Mouse (Mus musculus): ENCODE measurements around the gene Prdx2. TPM values are rescaled to one million over a fixed set of nuclear protein-coding genes. Genes with fewer than 3 reads are reported as not detected.

The Prdx2 gene
- 55.0 to 57.2 TPM (median 55.6 TPM) in 4 replicates for total RNA-seq (2023)

GRCm38 (mm10) chr8:84969241-84970134 lies at the start of gene Prdx2, which contains the start of the genes Gm49661 and Rnaseh2a:
Gene Prdx2 (plus strand): TSS chr8:84969587.
Gene Gm49661 (minus strand): TSS chr8:84969433.
Gene Rnaseh2a (minus strand): TSS chr8:84969767.

GRCm38 (mm10) chr8:84936962-84937546 lies 32.3 kb upstream of the Prdx2 start, which contains the start of gene Mast1:
Gene Mast1 (minus strand): TSS chr8:84937359.

GRCm38 (mm10) chr8:84946528-84947240 lies 22.7 kb upstream of the Prdx2 start, which contains the start of gene Rtbdn:
Gene Rtbdn (plus strand): TSS chr8:84946991.

GRCm38 (mm10) chr8:84978248-84978940 lies 9.0 kb downstream of the Prdx2 start, which contains the start of gene Junb:
Gene Junb (minus strand): TSS chr8:84978718.

GRCm38 (mm10) chr8:84990349-84990748 lies 21.0 kb downstream of the Prdx2 start, which contains the start of gene Hook2:
Gene Hook2 (plus strand): TSS chr8:84990603.

GRCm38 (mm10) chr8:85014431-85014830 lies 45.0 kb downstream of the Prdx2 start, which contains the start of gene Best2:
Gene Best2 (minus strand): TSS chr8:85014531.

Other genes starting within 250 kb of the Prdx2 start
- gene G430095P16Rik, start 246.6 kb upstream of the Prdx2 start, total RNA-seq (2023) = 0.85 TPM in 1 of 4 replicates, not detected in the others
- gene Nfix, start 169.2 kb upstream of the Prdx2 start, total RNA-seq (2023) = 0.97 to 3.7 TPM (median 2.8 TPM) in 4 replicates
- 1.4 to 2.6 TPM (median 2.4 TPM) in 4 replicates for gene Dand5, start 146.8 kb upstream of the Prdx2 start, total RNA-seq (2023)
- gene Gadd45gip1, start 138.1 kb upstream of the Prdx2 start, total RNA-seq (2023) = 10.7 to 13.2 TPM (median 12.1 TPM) in 4 replicates
- 53.8 to 68.0 TPM (median 60.0 TPM) in 4 replicates for gene Rad23a, start 128.9 kb upstream of the Prdx2 start, total RNA-seq (2023)
- 520 to 585 TPM (median 529 TPM) in 4 replicates for gene Calr, start 122.7 kb upstream of the Prdx2 start, total RNA-seq (2023)
- 60.9 to 68.8 TPM (median 65.9 TPM) in 4 replicates for gene Farsa, start 112.6 kb upstream of the Prdx2 start, total RNA-seq (2023)
- gene Syce2, start 97.5 kb upstream of the Prdx2 start, total RNA-seq (2023) = 5.7 to 9.3 TPM (median 8.5 TPM) in 4 replicates
- 19.0 to 33.9 TPM (median 24.8 TPM) in 4 replicates for gene Gcdh, start 75.7 kb upstream of the Prdx2 start, total RNA-seq (2023)
- gene Klf1, start 67.7 kb upstream of the Prdx2 start, total RNA-seq (2023) = 0.39 TPM in 1 of 4 replicates, not detected in the others
- gene Dnase2a, start 61.0 kb upstream of the Prdx2 start, total RNA-seq (2023) = 56.5 to 67.9 TPM (median 65.7 TPM) in 4 replicates
- 0.18 to 0.44 TPM (median 0.31 TPM) in 4 replicates for gene Mast1, start 32.2 kb upstream of the Prdx2 start, total RNA-seq (2023)
- not detected in 4 replicates for gene Rtbdn, start 22.6 kb upstream of the Prdx2 start, total RNA-seq (2023)
- gene Gm49661, start 154 bp upstream of the Prdx2 start, total RNA-seq (2023) = 3.3 TPM in 1 of 4 replicates, not detected in the others
- gene Rnaseh2a, start 180 bp downstream of the Prdx2 start, total RNA-seq (2023) = 24.0 to 35.1 TPM (median 26.0 TPM) in 4 replicates
- gene Junb, start 9.1 kb downstream of the Prdx2 start, total RNA-seq (2023) = 1,593 to 1,983 TPM (median 1,752 TPM) in 4 replicates
- gene Hook2, start 21.0 kb downstream of the Prdx2 start, total RNA-seq (2023) = 6.7 to 9.1 TPM (median 8.3 TPM) in 4 replicates
- not detected in 4 replicates for gene Best2, start 44.9 kb downstream of the Prdx2 start, total RNA-seq (2023)
- gene Asna1, start 55.7 kb downstream of the Prdx2 start, total RNA-seq (2023) = 80.7 to 99.0 TPM (median 92.9 TPM) in 4 replicates
- 194 to 214 TPM (median 210 TPM) in 4 replicates for gene Trir, start 57.2 kb downstream of the Prdx2 start, total RNA-seq (2023)
- 44.5 to 50.5 TPM (median 46.9 TPM) in 4 replicates for gene Tnpo2, start 67.3 kb downstream of the Prdx2 start, total RNA-seq (2023)
- gene Fbxw9, start 90.5 kb downstream of the Prdx2 start, total RNA-seq (2023) = 12.9 to 16.5 TPM (median 14.4 TPM) in 4 replicates
- not detected in 4 replicates for gene Gm5741, start 98.4 kb downstream of the Prdx2 start, total RNA-seq (2023)
- 123 to 148 TPM (median 135 TPM) in 4 replicates for gene Dhps, start 102.2 kb downstream of the Prdx2 start, total RNA-seq (2023)
- gene Wdr83os, start 111.2 kb downstream of the Prdx2 start, total RNA-seq (2023) = 43.4 to 52.3 TPM (median 47.1 TPM) in 4 replicates
- 11.1 to 22.3 TPM (median 15.6 TPM) in 4 replicates for gene Wdr83, start 111.7 kb downstream of the Prdx2 start, total RNA-seq (2023)
- gene Man2b1, start 113.7 kb downstream of the Prdx2 start, total RNA-seq (2023) = 152 to 159 TPM (median 155 TPM) in 4 replicates
- gene Zfp791, start 153.5 kb downstream of the Prdx2 start, total RNA-seq (2023) = not detected in 4 replicates
- gene Cks1brt, start 182.3 kb downstream of the Prdx2 start, total RNA-seq (2023) = not detected in 4 replicates